Mouse (Mus musculus): ENCODE measurements around the gene Cnot3. TPM values are rescaled to one million over a fixed set of nuclear protein-coding genes. Genes with fewer than 3 reads are reported as not detected.

Cnot3 gene
- polyA plus RNA-seq, 1 experiment from 2014 or later, result 57.4 TPM

GRCm38 (mm10) chr7:3630478-3630815, 14.6 kb upstream of the Cnot3 start:
- WGBS, result 56% methylated on average over 3 of the region's 3 CpGs
- peak overlapping the region; percentile 77 for H3K9ac ChIP-seq (replicated peaks; ENCODE audit: low read length)
- H3K27me3 ChIP-seq (ENCODE audit: control insufficient read depth, insufficient read depth, low read length), result no peaks in the 10 kb centered on the region
- peaks cover 3% of the 10 kb centered on the region for H3K36me3 ChIP-seq (replicated peaks; ENCODE audit: control insufficient read depth, insufficient read depth, low read depth, low read length)
- H3K4me1 ChIP-seq (ENCODE audit: control insufficient read depth, insufficient read depth, low read length), result no peaks in the 10 kb centered on the region
- DNase-seq (ENCODE audit: low spot score) (no peak), ATAC-seq (replicated peaks; ENCODE audit: insufficient number of reproducible peaks, low FRiP score, low TSS enrichment, low read depth) (no peak)
- H3K27ac ChIP-seq (replicated peaks; ENCODE audit: low read depth, low read length), result no peak overlapping the region
- H3K4me3 ChIP-seq (ENCODE audit: low read depth, low read length), result peak overlapping the region; percentile 43
- no peaks in the 10 kb centered on the region for H3K9me3 ChIP-seq (replicated peaks; ENCODE audit: control insufficient read depth, low read length)
- peak overlapping the region; percentile 78 for H3K4me2 ChIP-seq (ENCODE audit: low read depth, low read length)

GRCm38 (mm10) chr7:3643412-3643811, 1.7 kb upstream of the Cnot3 start:
- Histone ChIP-seq H3K27me3 (ENCODE audit: control insufficient read depth, insufficient read depth, low read length) (no peaks in the 10 kb centered on the region), H3K4me1 (ENCODE audit: control insufficient read depth, insufficient read depth, low read length) (peaks cover 6% of the 10 kb centered on the region; the same call in 1 of the 2 replicates), H3K27ac (replicated peaks; ENCODE audit: low read depth, low read length) (no peak overlapping the region), H3K4me2 (ENCODE audit: low read depth, low read length) (no peak overlapping the region; the same call in 1 of the 2 replicates), H3K4me3 (ENCODE audit: low read depth, low read length) (no peak overlapping the region), H3K9me3 (replicated peaks; ENCODE audit: control insufficient read depth, low read length) (no peaks in the 10 kb centered on the region), H3K36me3 (replicated peaks; ENCODE audit: control insufficient read depth, insufficient read depth, low read depth, low read length) (peaks cover 3% of the 10 kb centered on the region), H3K9ac (replicated peaks; ENCODE audit: low read length) (no peak overlapping the region)
- WGBS, result 72% methylated on average over 5 of the region's 5 CpGs
- ATAC-seq (replicated peaks; ENCODE audit: insufficient number of reproducible peaks, low FRiP score, low TSS enrichment, low read depth) (no peak), DNase-seq (ENCODE audit: low spot score) (no peak)

GRCm38 (mm10) chr7:3643843-3644242, 1.2 kb upstream of the Cnot3 start:
- peaks cover 6% of the 10 kb centered on the region; the same call in 1 of the 2 replicates for H3K4me1 ChIP-seq (ENCODE audit: control insufficient read depth, insufficient read depth, low read length)
- WGBS, result 25% methylated on average over 9 of the region's 9 CpGs
- H3K27ac ChIP-seq (replicated peaks; ENCODE audit: low read depth, low read length), result no peak overlapping the region
- ATAC-seq (replicated peaks; ENCODE audit: insufficient number of reproducible peaks, low FRiP score, low TSS enrichment, low read depth), result no peak
- no peak for DNase-seq (ENCODE audit: low spot score)
- no peaks in the 10 kb centered on the region for H3K9me3 ChIP-seq (replicated peaks; ENCODE audit: control insufficient read depth, low read length)
- H3K4me2 ChIP-seq (ENCODE audit: low read depth, low read length), result peak overlapping the region; percentile 54
- no peak overlapping the region; the same call in 1 of the 2 replicates for H3K9ac ChIP-seq (replicated peaks; ENCODE audit: low read length)
- no peaks in the 10 kb centered on the region for H3K27me3 ChIP-seq (ENCODE audit: control insufficient read depth, insufficient read depth, low read length)
- H3K36me3 ChIP-seq (replicated peaks; ENCODE audit: control insufficient read depth, insufficient read depth, low read depth, low read length), result peaks cover 3% of the 10 kb centered on the region
- H3K4me3 ChIP-seq (ENCODE audit: low read depth, low read length), result peak overlapping the region; percentile 98

- peak overlapping the region; percentile 54 for H3K4me2 ChIP-seq (ENCODE audit: low read depth, low read length)
- H3K4me3 ChIP-seq (ENCODE audit: low read depth, low read length), result peak overlapping the region; percentile 98
- under 1% methylated on average over 11 of the region's 11 CpGs for WGBS
- H3K36me3 ChIP-seq (replicated peaks; ENCODE audit: control insufficient read depth, insufficient read depth, low read depth, low read length), result peaks cover 3% of the 10 kb centered on the region
- ATAC-seq (replicated peaks; ENCODE audit: insufficient number of reproducible peaks, low FRiP score, low TSS enrichment, low read depth) (no peak), DNase-seq (ENCODE audit: low spot score) (peak; percentile 24)
- no peak overlapping the region for H3K27ac ChIP-seq (replicated peaks; ENCODE audit: low read depth, low read length)
- peak overlapping the region; percentile 37 for H3K9ac ChIP-seq (replicated peaks; ENCODE audit: low read length)
- peaks cover 6% of the 10 kb centered on the region; the same call in 1 of the 2 replicates for H3K4me1 ChIP-seq (ENCODE audit: control insufficient read depth, insufficient read depth, low read length)
- no peaks in the 10 kb centered on the region for H3K27me3 ChIP-seq (ENCODE audit: control insufficient read depth, insufficient read depth, low read length)
- no peaks in the 10 kb centered on the region for H3K9me3 ChIP-seq (replicated peaks; ENCODE audit: control insufficient read depth, low read length)
Observed at GRCm38 (mm10) chr7:3644348-3644671, 758 bp upstream of the Cnot3 start.

GRCm38 (mm10) chr7:3645488-3646025, 489 bp downstream of the Cnot3 start:
- DNase-seq (ENCODE audit: low spot score), result peak; percentile 25
- Histone ChIP-seq H3K9ac (replicated peaks; ENCODE audit: low read length) (peak overlapping the region; percentile 99), H3K9me3 (replicated peaks; ENCODE audit: control insufficient read depth, low read length) (no peaks in the 10 kb centered on the region), H3K27me3 (ENCODE audit: control insufficient read depth, insufficient read depth, low read length) (no peaks in the 10 kb centered on the region), H3K27ac (replicated peaks; ENCODE audit: low read depth, low read length) (peak overlapping the region; percentile 98), H3K36me3 (replicated peaks; ENCODE audit: control insufficient read depth, insufficient read depth, low read depth, low read length) (no peaks in the 10 kb centered on the region; the same call in none of the 2 replicates), H3K4me1 (ENCODE audit: control insufficient read depth, insufficient read depth, low read length) (peaks cover 6% of the 10 kb centered on the region; the same call in 1 of the 2 replicates), H3K4me2 (ENCODE audit: low read depth, low read length) (peak overlapping the region; percentile 86), H3K4me3 (ENCODE audit: low read depth, low read length) (peak overlapping the region; percentile 98)
- no peak; the same call in 1 of the 2 replicates for ATAC-seq (replicated peaks; ENCODE audit: insufficient number of reproducible peaks, low FRiP score, low TSS enrichment, low read depth)
- WGBS, result 0% methylated on average over 51 of the region's 58 CpGs

- no peak for DNase-seq (ENCODE audit: low spot score)
- WGBS, result 18% methylated on average over 9 of the region's 9 CpGs
- Histone ChIP-seq H3K36me3 (replicated peaks; ENCODE audit: control insufficient read depth, insufficient read depth, low read depth, low read length) (no peaks in the 10 kb centered on the region; the same call in none of the 2 replicates), H3K27ac (replicated peaks; ENCODE audit: low read depth, low read length) (no peak overlapping the region), H3K9me3 (replicated peaks; ENCODE audit: control insufficient read depth, low read length) (no peaks in the 10 kb centered on the region), H3K9ac (replicated peaks; ENCODE audit: low read length) (peak overlapping the region; percentile 99), H3K4me1 (ENCODE audit: control insufficient read depth, insufficient read depth, low read length) (peaks cover 6% of the 10 kb centered on the region; the same call in 1 of the 2 replicates), H3K27me3 (ENCODE audit: control insufficient read depth, insufficient read depth, low read length) (no peaks in the 10 kb centered on the region), H3K4me3 (ENCODE audit: low read depth, low read length) (peak overlapping the region; percentile 98), H3K4me2 (ENCODE audit: low read depth, low read length) (peak overlapping the region; percentile 86)
- no peak for ATAC-seq (replicated peaks; ENCODE audit: insufficient number of reproducible peaks, low FRiP score, low TSS enrichment, low read depth)
Observed at GRCm38 (mm10) chr7:3646188-3646587, 1.1 kb downstream of the Cnot3 start.

- Histone ChIP-seq H3K27ac (replicated peaks; ENCODE audit: low read depth, low read length) (no peak overlapping the region), H3K4me3 (ENCODE audit: low read depth, low read length) (peak overlapping the region; percentile 98), H3K27me3 (ENCODE audit: control insufficient read depth, insufficient read depth, low read length) (no peaks in the 10 kb centered on the region), H3K36me3 (replicated peaks; ENCODE audit: control insufficient read depth, insufficient read depth, low read depth, low read length) (no peaks in the 10 kb centered on the region; the same call in 1 of the 2 replicates), H3K9me3 (replicated peaks; ENCODE audit: control insufficient read depth, low read length) (no peaks in the 10 kb centered on the region), H3K4me2 (ENCODE audit: low read depth, low read length) (peak overlapping the region; percentile 86), H3K9ac (replicated peaks; ENCODE audit: low read length) (peak overlapping the region; percentile 99), H3K4me1 (ENCODE audit: control insufficient read depth, insufficient read depth, low read length) (peaks cover 6% of the 10 kb centered on the region; the same call in 1 of the 2 replicates)
- DNase-seq (ENCODE audit: low spot score), result no peak
- no peak for ATAC-seq (replicated peaks; ENCODE audit: insufficient number of reproducible peaks, low FRiP score, low TSS enrichment, low read depth)
- 65% methylated on average over 4 of the region's 4 CpGs for WGBS
Observed at GRCm38 (mm10) chr7:3646641-3647040, 1.6 kb downstream of the Cnot3 start.

- H3K9me3 ChIP-seq (replicated peaks; ENCODE audit: control insufficient read depth, low read length), result no peaks in the 10 kb centered on the region
- no peak overlapping the region for H3K4me2 ChIP-seq (ENCODE audit: low read depth, low read length)
- no peak for ATAC-seq (replicated peaks; ENCODE audit: insufficient number of reproducible peaks, low FRiP score, low TSS enrichment, low read depth)
- no peak overlapping the region for H3K27ac ChIP-seq (replicated peaks; ENCODE audit: low read depth, low read length)
- DNase-seq (ENCODE audit: low spot score), result no peak
- peaks cover 36% of the 10 kb centered on the region for H3K36me3 ChIP-seq (replicated peaks; ENCODE audit: control insufficient read depth, insufficient read depth, low read depth, low read length)
- no peak overlapping the region for H3K9ac ChIP-seq (replicated peaks; ENCODE audit: low read length)
- H3K4me1 ChIP-seq (ENCODE audit: control insufficient read depth, insufficient read depth, low read length), result no peaks in the 10 kb centered on the region
- H3K27me3 ChIP-seq (ENCODE audit: control insufficient read depth, insufficient read depth, low read length), result no peaks in the 10 kb centered on the region
- 89% methylated on average over 4 of the region's 4 CpGs for WGBS
- H3K4me3 ChIP-seq (ENCODE audit: low read depth, low read length), result no peak overlapping the region
Observed at GRCm38 (mm10) chr7:3656966-3657365, 11.9 kb downstream of the Cnot3 start.
